Comparison of ENCODE assay signal across 13 mouse cellular contexts in genomic region chr7:50137706-50138105, GRCm38 (mm10).
"Had no signal": no experiment of that assay in that cellular context is flagged by ENCODE, and none has a peak within 500 bp of the region (broad histone marks: within the 10 kb centered on the region; RNA-seq: fewer than 3 reads in every experiment).

No protein-coding gene starts in this region.

- DNase-seq: gastrocnemius, adult 2 months; gastrocnemius, postnatal 10 days; gastrocnemius, postnatal 25 days; heart, adult 2 months; heart, postnatal 10 days; heart, postnatal 4 days; kidney, adult 18-20 months; kidney, adult 8-10 months; kidney, postnatal 10 days; kidney, postnatal 25 days; kidney, postnatal 4 days; liver; liver, embryonic 13.5 days had no signal
